Mouse (Mus musculus): Measurements from ENCODE around the gene Hipk1.

Gene Hipk1

DNA sequence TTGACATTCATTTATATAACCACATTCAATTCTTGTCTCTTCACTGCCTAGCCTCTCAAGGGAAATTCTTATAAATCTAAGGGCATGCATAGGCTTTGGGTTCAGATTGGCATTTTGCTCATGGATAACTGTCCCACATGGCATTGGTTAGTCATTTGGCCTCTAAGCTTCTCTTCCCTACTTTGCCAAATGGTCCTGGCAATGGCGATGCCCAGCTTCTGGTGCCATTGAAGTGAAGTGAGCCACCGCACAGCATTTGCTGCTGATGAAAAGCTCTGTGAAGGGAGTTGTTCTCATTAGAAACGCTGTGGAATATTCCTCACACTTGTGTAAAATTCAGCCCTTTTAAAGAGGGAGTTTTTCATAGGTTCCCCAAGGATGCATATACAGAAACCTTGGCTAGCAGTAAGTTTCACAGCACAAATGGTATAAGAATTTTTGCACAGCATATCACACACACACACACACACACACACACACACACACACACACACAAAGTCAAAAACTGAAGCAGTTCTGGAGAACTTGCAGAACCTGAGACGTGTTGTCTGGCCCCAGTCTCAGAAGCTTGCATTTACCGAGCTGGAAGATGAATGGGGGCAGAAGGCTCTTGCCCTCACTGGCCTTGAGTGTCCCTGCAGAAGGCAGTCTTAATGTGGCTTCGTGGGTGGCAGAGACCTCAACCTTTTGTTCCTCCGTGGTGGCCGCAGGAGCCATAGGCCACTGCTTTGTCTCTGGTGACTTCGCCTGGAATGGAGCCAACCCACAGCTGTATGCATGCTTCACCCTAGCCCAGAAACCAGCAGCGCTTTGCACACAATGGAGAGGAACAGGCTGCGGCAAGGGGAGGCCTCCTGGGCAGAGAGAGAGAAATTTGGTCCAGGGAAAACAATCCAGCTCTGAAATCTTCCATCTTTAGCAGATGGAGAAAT is 75.3 kb downstream of the Hipk1 start:
- DNase-seq (ENCODE audit: low spot score in 2 of 2) = peak in 1 of 2 experiments; percentile 29

DNA sequence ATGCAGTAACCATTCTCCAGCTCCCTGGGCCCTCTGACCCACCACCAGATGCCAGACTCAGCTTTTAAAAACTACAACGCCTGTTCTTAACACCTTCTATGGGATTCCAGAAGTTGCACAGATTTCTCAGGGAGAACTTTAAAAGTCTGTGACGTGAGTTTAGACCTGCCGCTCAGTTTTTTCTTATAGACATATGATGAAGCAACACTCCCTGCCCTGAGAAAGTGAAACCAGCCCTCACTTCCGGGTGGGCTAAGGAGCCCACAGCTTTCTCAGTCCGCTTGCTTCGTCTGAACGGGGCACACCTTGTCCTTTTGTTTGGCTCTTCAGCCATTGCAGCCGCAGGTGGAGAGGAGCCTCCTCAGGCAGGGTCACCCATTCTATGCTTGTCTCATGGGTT is 76.4 kb downstream of the Hipk1 start:
- no peak for DNase-seq (ENCODE audit: low spot score in 2 of 2)

DNA sequence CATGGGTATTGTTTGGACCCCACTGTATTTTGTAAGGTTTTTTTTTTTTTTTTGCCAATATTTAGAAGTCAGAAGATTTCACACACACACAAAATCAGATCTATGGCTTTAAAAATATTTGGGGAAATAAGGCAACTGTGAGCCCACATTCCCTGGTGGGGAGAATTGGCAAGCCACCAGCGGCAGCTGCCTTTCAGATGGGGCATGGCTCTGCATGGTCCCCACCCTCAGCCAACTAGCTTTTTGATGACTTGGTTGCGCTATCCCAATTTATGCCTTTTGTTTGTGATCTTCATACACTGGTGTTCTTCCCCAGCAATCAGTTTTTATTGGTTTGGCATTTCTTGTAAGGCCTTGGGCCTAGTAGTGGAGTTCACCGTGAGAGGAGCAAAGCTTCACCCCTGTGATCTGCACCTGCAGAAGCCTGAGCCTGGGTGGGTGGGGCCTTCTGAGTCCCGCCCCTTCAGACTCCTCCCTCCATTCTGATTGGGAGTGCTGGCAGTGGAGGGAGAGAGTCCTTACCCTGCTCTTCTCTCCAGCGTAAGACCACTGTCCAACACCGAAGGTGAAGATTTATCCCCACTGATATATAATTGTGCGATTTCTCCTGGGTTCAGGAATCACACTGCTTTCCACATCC is 77.0 kb downstream of the Hipk1 start:
- DNase-seq (ENCODE audit: low spot score in 2 of 2) = no peak

- DNase-seq (ENCODE audit: low spot score in 2 of 2) = no peak
These were observed 79.2 kb downstream of the Hipk1 start for GRCm38 (mm10) chr3:103712196-103712595.

GRCm38 (mm10) chr3:103709470-103710040 is 81.8 kb downstream of the Hipk1 start:
- no peak for DNase-seq (ENCODE audit: low spot score in 2 of 2)

- no peak for DNase-seq (ENCODE audit: low spot score in 2 of 2)
These were observed 85.9 kb downstream of the Hipk1 start for GRCm38 (mm10) chr3:103705426-103705825.

DNA sequence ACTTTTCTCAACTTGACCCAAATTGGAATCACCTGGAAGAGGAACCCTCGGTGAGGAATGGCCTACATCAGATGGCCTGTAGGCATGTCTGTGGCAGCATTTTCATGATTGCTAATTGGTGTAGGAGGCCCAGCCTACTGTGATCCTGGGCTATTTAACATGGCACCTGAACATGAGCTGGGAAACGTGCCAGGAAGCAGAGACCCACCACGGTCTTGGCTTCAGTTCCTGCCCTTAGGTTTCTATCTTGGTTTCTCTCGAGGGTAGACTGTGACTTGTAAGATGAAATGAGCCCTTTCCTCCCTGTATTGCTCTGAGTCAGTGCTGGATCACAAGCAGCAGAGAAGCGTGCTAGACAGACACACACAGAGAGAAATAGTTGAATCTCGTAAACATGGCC is 86.7 kb downstream of the Hipk1 start:
- DNase-seq (ENCODE audit: low spot score in 2 of 2) = no peak

- DNase-seq (ENCODE audit: low spot score in 2 of 2) = no peak
These were observed 94.9 kb downstream of the Hipk1 start for GRCm38 (mm10) chr3:103696388-103696925.

DNA sequence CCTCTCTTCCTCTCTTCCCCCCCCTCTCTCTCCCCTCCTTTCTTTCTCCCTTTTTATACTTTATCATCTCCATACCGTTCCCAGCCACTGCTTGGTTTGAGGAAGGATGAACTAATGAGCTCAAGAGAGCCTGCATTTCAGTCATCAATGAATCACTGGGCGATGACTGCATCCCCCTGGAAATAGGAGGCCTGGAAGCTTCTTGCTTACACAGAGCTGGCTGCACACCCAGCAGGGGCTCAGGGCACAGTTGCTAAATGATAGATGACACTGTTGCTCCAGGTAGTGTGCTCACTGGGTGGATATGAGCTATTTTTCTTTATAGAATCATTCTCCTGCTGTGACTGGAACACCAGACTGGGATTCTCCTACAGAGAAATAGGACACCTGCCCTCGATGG is 95.8 kb downstream of the Hipk1 start:
- DNase-seq (ENCODE audit: low spot score in 2 of 2) = no peak

DNA sequence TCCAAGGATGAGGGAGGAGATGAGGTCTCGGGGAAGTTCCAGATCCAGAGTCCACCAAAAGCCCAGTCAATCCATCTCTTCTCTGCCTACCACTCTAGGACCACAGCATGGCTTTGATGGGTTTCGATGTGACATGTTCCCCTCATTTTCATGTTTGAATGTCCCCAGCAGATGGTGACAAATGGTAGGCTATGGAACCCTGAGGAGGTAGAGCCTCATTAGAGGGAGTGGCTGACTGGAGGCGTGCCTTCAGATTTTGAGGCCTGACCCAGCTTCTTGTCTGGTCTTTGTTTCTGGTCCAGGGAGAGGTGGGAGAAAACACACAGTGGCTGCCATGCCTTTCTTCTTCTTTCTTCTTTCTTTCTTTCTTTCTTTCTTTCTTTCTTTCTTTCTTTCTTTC is 100.9 kb downstream of the Hipk1 start:
- DNase-seq (ENCODE audit: low spot score in 2 of 2) = peak; percentile 18 to 34
